Mouse (Mus musculus): Measurements from ENCODE around the gene Slc2a8. TPM values are rescaled to one million over a fixed set of nuclear protein-coding genes. Genes with fewer than 3 reads are reported as not detected.

Slc2a8 gene
- total RNA-seq, 2 experiments from 2014 or later: 19.1 to 21.7 TPM

DNA sequence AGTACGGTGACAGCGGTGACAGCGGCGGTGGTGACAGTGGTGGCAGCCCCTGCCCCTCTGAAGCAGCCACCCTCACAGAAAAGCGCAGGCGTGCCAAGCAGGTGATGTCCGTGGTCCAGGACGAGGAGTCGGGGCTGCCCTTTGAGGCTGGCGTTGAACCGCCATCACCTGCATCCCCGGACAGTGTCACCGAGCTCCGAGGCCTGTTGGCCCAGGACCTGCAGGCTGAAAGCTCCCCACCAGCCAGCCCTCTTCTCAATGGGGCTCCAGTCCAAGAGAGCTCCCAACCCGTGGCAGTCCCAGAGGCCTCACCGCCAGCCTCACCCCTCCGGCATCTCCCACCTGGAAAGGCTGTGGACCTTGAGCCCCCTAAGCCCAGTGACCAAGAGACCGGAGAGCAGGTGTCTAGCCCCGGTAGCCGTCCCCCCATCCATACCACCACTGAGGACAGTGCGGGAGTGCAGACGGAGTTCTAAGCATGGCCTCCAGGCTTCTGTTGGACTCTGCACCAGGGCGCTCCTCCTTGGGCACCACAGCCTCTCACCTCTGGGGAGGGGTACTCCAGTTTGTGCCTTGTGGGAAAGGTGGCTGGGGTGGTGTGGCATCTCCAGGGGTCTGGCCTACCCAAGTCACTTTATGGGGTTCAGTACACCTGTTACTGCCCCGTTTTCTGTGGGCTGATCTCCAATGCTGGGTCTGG, 58.2 kb downstream of the Slc2a8 start:
- DNase-seq (ENCODE audit: low spot score in 2 of 2): no peak
- H3K27ac ChIP-seq: no peak overlapping the region
- H3K4me3 ChIP-seq: no peak overlapping the region
- TF ChIP-seq CTCF (conservative IDR thresholded peaks at IDR 0.05): no peak

Other genes starting within 250 kb of the Slc2a8 start
- gene 6330409D20Rik, start 241.1 kb downstream of the Slc2a8 start, total RNA-seq (2021): 1 to 10 TPM; 1.4 to 2.9 TPM
- 10 to 100 TPM; 30.3 to 32.3 TPM for gene Tor2a, start 224.8 kb downstream of the Slc2a8 start, total RNA-seq (2021)
- under 1 TPM; 0.69 to 0.82 TPM for gene Ttc16, start 206.4 kb downstream of the Slc2a8 start, total RNA-seq (2021)
- 1 to 10 TPM; 5.9 to 6.4 TPM for gene Ptrh1, start 206.3 kb downstream of the Slc2a8 start, total RNA-seq (2021)
- gene Cfap157, start 197.7 kb downstream of the Slc2a8 start, total RNA-seq (2021): 1 to 10 TPM in 1 of 2 experiments, not detected in 1; 2.0 TPM
- gene Stxbp1, start 134.8 kb downstream of the Slc2a8 start, total RNA-seq (2021): 100 to 1,000 TPM; 550 to 603 TPM
- 10 to 100 TPM; 14.5 to 14.9 TPM for gene Fam129b, start 106.0 kb downstream of the Slc2a8 start, total RNA-seq (2021)
- gene Rpl12, start 20.5 kb downstream of the Slc2a8 start, total RNA-seq (2021): 100 to 1,000 TPM; 115 to 125 TPM
- 10 to 100 TPM; 36.8 to 37.9 TPM for gene Lrsam1, start 20.5 kb downstream of the Slc2a8 start, total RNA-seq (2021)
- 10 to 100 TPM; 31.7 to 35.2 TPM for gene Garnl3, start 149.6 kb upstream of the Slc2a8 start, total RNA-seq (2021)
- 1 to 10 TPM in 1 of 2 experiments, under 1 TPM in 1; 0.81 to 2.2 TPM for gene Angptl2, start 234.0 kb upstream of the Slc2a8 start, total RNA-seq (2021)

Measured in layer of hippocampus, adult 2 months (tissue).